Mouse (Mus musculus): ENCODE data around the gene Isyna1.

DNA sequence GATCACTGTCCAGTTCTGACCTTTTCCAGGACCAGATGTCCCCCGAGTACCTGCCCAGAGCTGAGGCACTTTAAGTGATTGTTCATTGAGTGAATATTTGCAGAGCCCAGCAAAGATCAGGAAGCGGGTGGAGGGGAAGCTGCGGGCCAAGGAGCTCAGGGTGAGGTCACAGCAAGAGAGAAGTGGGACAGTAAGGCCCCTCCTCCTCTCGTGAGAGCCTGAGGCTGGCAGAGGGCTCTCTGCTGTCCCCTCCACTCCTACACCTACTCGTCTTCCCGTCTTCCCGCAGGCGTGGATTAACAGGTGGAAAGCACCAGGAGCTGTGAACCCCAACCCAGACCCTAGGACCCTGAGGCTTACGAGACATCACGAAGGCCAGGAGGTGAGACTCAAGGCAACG, 22.5 kb downstream of the Isyna1 start:
- TF ChIP-seq CTCF (IDR thresholded peaks at IDR 0.05; ENCODE audit: low read depth) (no peak), EP300 (optimal IDR thresholded peaks at IDR 0.05) (no peak)
